In genomic region chr5:74482633-74483032, GRCm38 (mm10) we compare ENCODE assay signal across 23 mouse cellular contexts. TPM values are rescaled to one million over a fixed set of nuclear protein-coding genes. Genes with fewer than 3 reads are reported as not detected.
DNase-seq lines count a peak whose midpoint lies in the region; ATAC-seq and TF ChIP-seq lines count a peak whose summit lies in the region.
"Had no signal": no experiment of that assay in that cellular context is flagged by ENCODE, and none has a peak within 500 bp of the region (broad histone marks: within the 10 kb centered on the region; RNA-seq: fewer than 3 reads in every experiment).

No protein-coding gene starts in this region.

- H3K36me3 ChIP-seq in hindbrain, embryonic 16.5 days (ENCODE audit: control insufficient read depth, insufficient read depth, low read length), result no peaks in the 10 kb centered on the region
- H3K36me3 ChIP-seq in heart, adult 2 months (ENCODE audit: control insufficient read depth, insufficient read depth, low read length), result no peaks in the 10 kb centered on the region
- H3K36me3 ChIP-seq: heart, embryonic 15.5 days; intestine, embryonic 15.5 days; kidney, embryonic 15.5 days; limb, embryonic 13.5 days; liver, embryonic 13.5 days; midbrain, embryonic 12.5 days had no signal

- no peak overlapping the region for H3K4me2 ChIP-seq in hindbrain, embryonic 16.5 days (ENCODE audit: low read length)
- H3K4me2 ChIP-seq: forebrain, embryonic 13.5 days; heart, embryonic 15.5 days; intestine, embryonic 15.5 days; kidney, embryonic 15.5 days; limb, embryonic 13.5 days; liver, embryonic 13.5 days; lung, embryonic 14.5 days; midbrain, embryonic 12.5 days had no signal

- TF ChIP-seq CTCF in left cerebral cortex, adult 2 months (IDR thresholded peaks at IDR 0.05), result no peak
- no peak for TF ChIP-seq CTCF in heart, adult 2 months (IDR thresholded peaks at IDR 0.05)

- H3K27ac ChIP-seq in left cerebral cortex, adult 2 months, result no peak overlapping the region
- H3K27ac ChIP-seq in hindbrain, embryonic 16.5 days (ENCODE audit: low read depth, low read length), result no peak overlapping the region
- no peak overlapping the region for H3K27ac ChIP-seq in heart, adult 2 months
- H3K27ac ChIP-seq: forebrain, embryonic 13.5 days; heart, embryonic 15.5 days; intestine, embryonic 15.5 days; kidney, embryonic 15.5 days; limb, embryonic 13.5 days; liver, embryonic 13.5 days; midbrain, embryonic 12.5 days had no signal

- DNase-seq in left cerebral cortex, adult 11 months (ENCODE audit: low spot score), result peak; percentile 9
- no peak for DNase-seq in left cerebral cortex, adult 2 months (ENCODE audit: extremely low spot score in 1 of 2, low spot score in 2 of 2)
- DNase-seq in right cerebral cortex, postnatal 10 days (ENCODE audit: low spot score in 2 of 2), result peak; percentile 40 to 65
- no peak for DNase-seq in right cerebral cortex, postnatal 25 days
- no peak for DNase-seq in cerebellum, postnatal 36 days
- no peak for DNase-seq in heart, adult 2 months
- DNase-seq: adrenal gland, postnatal 25 days; gastrocnemius, postnatal 14 days; heart, postnatal 4 days; kidney, postnatal 4 days; liver, embryonic 13.5 days; lung, postnatal 4 days; thymus, postnatal 14 days had no signal

- WGBS in hindbrain, embryonic 16.5 days, result 25% methylated on average over 6 of the region's 6 CpGs
- 73% methylated on average over 6 of the region's 6 CpGs for WGBS in heart, adult 2 months

- peaks cover 4% of the 10 kb centered on the region; the same call in 1 of the 2 replicates for H3K4me1 ChIP-seq in hindbrain, embryonic 16.5 days (ENCODE audit: control insufficient read depth, insufficient read depth, low read depth, low read length)
- H3K4me1 ChIP-seq in heart, adult 2 months (ENCODE audit: control insufficient read depth, insufficient read depth, low read length), result peaks cover 1% of the 10 kb centered on the region; the same call in 1 of the 2 replicates
- H3K4me1 ChIP-seq: forebrain, embryonic 13.5 days; limb, embryonic 13.5 days; liver, embryonic 13.5 days had no signal

- no peaks in the 10 kb centered on the region for H3K9me3 ChIP-seq in hindbrain, embryonic 16.5 days (ENCODE audit: control insufficient read depth, low read length)
- H3K9me3 ChIP-seq: forebrain, embryonic 13.5 days; heart, embryonic 15.5 days; intestine, embryonic 15.5 days; kidney, embryonic 15.5 days; limb, embryonic 13.5 days; liver, embryonic 13.5 days; midbrain, embryonic 12.5 days had no signal

- no peak for TF ChIP-seq EP300 in heart, adult 2 months (IDR thresholded peaks at IDR 0.05; ENCODE audit: insufficient read depth, low read depth, low read length)

- intact Hi-C loops in left cerebral cortex, adult 2 months (cut with DNase I), result no loop called here
- intact Hi-C loops in heart, adult 2 months (cut with DNase I), result no loop called here

- H3K27me3 ChIP-seq in hindbrain, embryonic 16.5 days (replicated peaks; ENCODE audit: control insufficient read depth, insufficient read depth, low read length), result no peaks in the 10 kb centered on the region
- H3K27me3 ChIP-seq in heart, adult 2 months (ENCODE audit: control insufficient read depth, insufficient read depth, low read length), result no peaks in the 10 kb centered on the region
- H3K27me3 ChIP-seq: forebrain, embryonic 13.5 days; heart, embryonic 15.5 days; intestine, embryonic 15.5 days; kidney, embryonic 15.5 days; limb, embryonic 13.5 days; liver, embryonic 13.5 days; midbrain, embryonic 12.5 days; Patski had no signal

- no peak for TF ChIP-seq POLR2A in heart, adult 2 months (IDR thresholded peaks at IDR 0.05; ENCODE audit: insufficient read depth, low read depth, low read length)

- no peaks in the 10 kb centered on the region for H3K79me2 ChIP-seq in heart, adult 2 months (replicated peaks; ENCODE audit: control insufficient read depth, insufficient read depth, low read length)

- no peak overlapping the region for H3K4me3 ChIP-seq in left cerebral cortex, adult 2 months
- no peak overlapping the region for H3K4me3 ChIP-seq in hindbrain, embryonic 16.5 days (ENCODE audit: low read length)
- H3K4me3 ChIP-seq in heart, adult 2 months, result no peak overlapping the region
- H3K4me3 ChIP-seq: erythroblast, embryonic 14.5 days; forebrain, embryonic 13.5 days; heart, embryonic 15.5 days; intestine, embryonic 15.5 days; kidney, embryonic 15.5 days; limb, embryonic 13.5 days; liver, embryonic 13.5 days; midbrain, embryonic 12.5 days had no signal

- ATAC-seq in hindbrain, embryonic 16.5 days, result peak; percentile 81
- ATAC-seq: forebrain, embryonic 13.5 days; intestine, embryonic 15.5 days; Patski had no signal

- no peak overlapping the region for H3K9ac ChIP-seq in hindbrain, embryonic 16.5 days (ENCODE audit: low read depth, low read length)
- H3K9ac ChIP-seq in heart, adult 2 months (ENCODE audit: low read depth, low read length), result no peak overlapping the region
- H3K9ac ChIP-seq: forebrain, embryonic 13.5 days; heart, embryonic 15.5 days; intestine, embryonic 15.5 days; kidney, embryonic 15.5 days; limb, embryonic 13.5 days; liver, embryonic 13.5 days; lung, embryonic 14.5 days; midbrain, embryonic 12.5 days had no signal

RNA-seq across cellular contexts. Expression of gene Scfd2, which starts 48.9 kb away (rescaled TPM):
- 10 to 100 TPM; 28.4 to 30.5 TPM for total RNA-seq in left cerebral cortex, adult 2 months (2021)
- polyA plus RNA-seq in hindbrain, embryonic 16.5 days (2015; fragmentation: Nextera tagmentation; extraction: Ambion mirVana), result 20.1 and 20.9 TPM in 2 replicates
- total RNA-seq in heart, adult 2 months (2021), result 10 to 100 TPM in 1 of 2 experiments, 1 to 10 TPM in 1; 9.1 to 13.9 TPM
- polyA plus RNA-seq in heart, adult 2 months (2012; rRNA removed), result 11.9 and 17.0 TPM in 2 replicates

RNA-seq across cellular contexts. Expression of gene Fip1l1, which starts 52.6 kb away (rescaled TPM):
- 10 to 100 TPM; 62.6 to 64.3 TPM for total RNA-seq in left cerebral cortex, adult 2 months (2021)
- 64.9 and 71.4 TPM in 2 replicates for polyA plus RNA-seq in hindbrain, embryonic 16.5 days (2015; fragmentation: Nextera tagmentation; extraction: Ambion mirVana)
- total RNA-seq in heart, adult 2 months (2021), result 10 to 100 TPM; 29.4 to 29.8 TPM
- polyA plus RNA-seq in heart, adult 2 months (2012; rRNA removed), result 14.8 and 17.6 TPM in 2 replicates

Comparison
In these comparisons a context has a peak if more than half of its experiments do, and no peak if none do; other contexts are left out.
1. DNase-seq: peak in left cerebral cortex, adult 11 months (single experiment) and right cerebral cortex, postnatal 10 days (2 of 2); none in left cerebral cortex, adult 2 months (0 of 2), right cerebral cortex, postnatal 25 days (single experiment), cerebellum, postnatal 36 days (0 of 2) and heart, adult 2 months (0 of 2).